Mouse (Mus musculus): ENCODE measurements at regions not wholly inside any gene's neighbourhood (a gene's known extent, or its start where the extent isn't known, plus 50 kb on each side); places are given as distances from the start of the nearest gene placed in this dataset.

DNA sequence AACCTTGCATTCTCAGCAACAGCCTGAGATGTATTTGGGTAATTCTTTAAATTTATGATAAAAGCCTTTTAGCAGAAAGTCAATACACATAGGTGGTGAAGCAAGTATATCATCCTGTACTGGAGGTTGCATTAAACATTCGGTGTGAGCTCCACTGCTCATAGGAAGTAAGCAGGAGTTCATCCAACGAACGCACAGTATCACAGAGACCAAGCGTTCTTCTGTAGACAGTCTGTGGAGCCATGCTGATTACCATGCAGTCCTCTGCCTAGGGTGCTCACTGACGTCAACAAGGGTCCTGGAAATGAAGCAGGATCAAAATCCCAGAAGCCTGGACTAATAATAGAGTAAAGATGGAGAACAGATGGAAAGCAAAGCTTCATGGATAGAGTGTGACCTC lies 391.1 kb upstream of the Mef2c start:
- TF ChIP-seq MAX (IDR thresholded peaks at IDR 0.05; ENCODE audit: low read depth) (no peak), TCF12 (IDR thresholded peaks at IDR 0.05; ENCODE audit: insufficient read depth, poor library complexity, severe bottlenecking) (no peak), POLR2A (IDR thresholded peaks at IDR 0.05; ENCODE audit: insufficient read length, low read depth) (no peak), REST (IDR thresholded peaks at IDR 0.05; ENCODE audit: insufficient read depth, insufficient read length) (no peak), MYOG (IDR thresholded peaks at IDR 0.05; ENCODE audit: control insufficient read depth in 1 of 3, insufficient read depth in 1 of 3, insufficient read length in 2 of 3, low read depth in 2 of 3) (no peak), CEBPB (IDR thresholded peaks at IDR 0.05; ENCODE audit: insufficient read depth, poor library complexity, severe bottlenecking) (no peak), TCF3 (IDR thresholded peaks at IDR 0.05; ENCODE audit: insufficient read length, low read depth) (no peak), MYOD1 (IDR thresholded peaks at IDR 0.05; ENCODE audit: control insufficient read depth in 1 of 3, insufficient read length in 2 of 3, low read depth in 2 of 3) (no peak), USF1 (IDR thresholded peaks at IDR 0.05; ENCODE audit: low read depth) (no peak), POLR2AphosphoS2 (IDR thresholded peaks at IDR 0.05; ENCODE audit: insufficient read length, low read depth) (no peak), SRF (IDR thresholded peaks at IDR 0.05; ENCODE audit: control insufficient read depth, insufficient read length, low read depth) (no peak), E2F4 (IDR thresholded peaks at IDR 0.05; ENCODE audit: insufficient read depth) (no peak)
